7 mouse cellular contexts compared by ENCODE assay signal in genomic region chr4:26933988-26934798, GRCm38 (mm10).
DNase-seq lines count a peak whose midpoint lies in the region; ATAC-seq and TF ChIP-seq lines count a peak whose summit lies in the region.

No protein-coding gene starts in this region.

- WGBS in limb, embryonic 14.5 days = 32% methylated on average over 10 of the region's 10 CpGs
- WGBS in liver, embryonic 12.5 days (ENCODE audit: insufficient replicate concordance) = 62% methylated on average over 10 of the region's 10 CpGs

- no peak overlapping the region for H3K27ac ChIP-seq in limb, embryonic 14.5 days (replicated peaks; ENCODE audit: low read depth, low read length)
- no peak overlapping the region for H3K27ac ChIP-seq in liver, embryonic 12.5 days

- TF ChIP-seq POLR2A in limb, embryonic 14.5 days (IDR thresholded peaks at IDR 0.05; ENCODE audit: borderline replicate concordance, extremely low read depth, insufficient read depth, insufficient read length) = no peak

- H3K4me3 ChIP-seq in limb, embryonic 14.5 days (replicated peaks; ENCODE audit: low read length) = no peak overlapping the region
- H3K4me3 ChIP-seq in liver, embryonic 12.5 days = no peak overlapping the region

- no peaks in the 10 kb centered on the region for H3K9me3 ChIP-seq in limb, embryonic 14.5 days (ENCODE audit: control insufficient read depth, low read length)
- H3K9me3 ChIP-seq in liver, embryonic 12.5 days (replicated peaks) = no peaks in the 10 kb centered on the region

- H3K27me3 ChIP-seq in limb, embryonic 14.5 days (ENCODE audit: control insufficient read depth, insufficient read depth, low read length) = no peaks in the 10 kb centered on the region
- H3K27me3 ChIP-seq in liver, embryonic 12.5 days (replicated peaks) = no peaks in the 10 kb centered on the region

- H3K4me2 ChIP-seq in limb, embryonic 14.5 days (replicated peaks; ENCODE audit: low read depth, low read length, severe bottlenecking) = no peak overlapping the region
- no peak overlapping the region for H3K4me2 ChIP-seq in liver, embryonic 12.5 days

- H3K9ac ChIP-seq in limb, embryonic 14.5 days (ENCODE audit: low read depth, low read length, severe bottlenecking) = no peak overlapping the region
- H3K9ac ChIP-seq in liver, embryonic 12.5 days = no peak overlapping the region

- no peaks in the 10 kb centered on the region for H3K4me1 ChIP-seq in limb, embryonic 14.5 days (ENCODE audit: control insufficient read depth, insufficient read depth, low read length)
- H3K4me1 ChIP-seq in liver, embryonic 12.5 days = no peaks in the 10 kb centered on the region

- ATAC-seq in limb, embryonic 14.5 days (ENCODE audit: low FRiP score, low read depth) = peak; percentile 87
- ATAC-seq in CD4-positive, CD25-positive, alpha-beta regulatory T cell, adult 4 months = no peak
- no peak for ATAC-seq in liver, embryonic 12.5 days

- H3K36me3 ChIP-seq in limb, embryonic 14.5 days (ENCODE audit: control insufficient read depth, insufficient read depth, low read length) = no peaks in the 10 kb centered on the region
- no peaks in the 10 kb centered on the region for H3K36me3 ChIP-seq in liver, embryonic 12.5 days

- DNase-seq in lung, postnatal 10 days = peak; percentile 16
- DNase-seq in lung, postnatal 36 days = no peak
- DNase-seq in cerebellum, postnatal 10 days = peak; percentile 85 to 89
- DNase-seq in heart, postnatal 4 days = peak; percentile 39
- peak; percentile 90 for DNase-seq in limb, embryonic 14.5 days (ENCODE audit: low spot score)
